Mouse (Mus musculus) myocyte (in vitro differentiated cells): ENCODE data around the gene Olfr266.

Experiments used
- CEBPB ChIP-seq: IDR thresholded peaks from 2 replicates; pipeline ENCODE4 v1.6.1; 2011; ENCODE audit warnings: mild to moderate bottlenecking, moderate library complexity; ENCODE audit not compliant: poor library complexity, insufficient read depth, severe bottlenecking
- E2F4 ChIP-seq: IDR thresholded peaks from one replicate; pipeline ENCODE4 v1.6.1; 2011; ENCODE audit warnings: mild to moderate bottlenecking, control low read depth, moderate library complexity; ENCODE audit not compliant: insufficient read depth
- POLR2A ChIP-seq: IDR thresholded peaks from one replicate; pipeline ENCODE4 v1.6.1; 2011; ENCODE audit warnings: low read depth, mild to moderate bottlenecking, control low read depth, moderate library complexity; ENCODE audit not compliant: insufficient read length
- REST ChIP-seq: IDR thresholded peaks from one replicate; pipeline ENCODE4 v1.6.1; 2011; ENCODE audit warnings: mild to moderate bottlenecking, control low read depth, moderate library complexity; ENCODE audit not compliant: insufficient read depth, insufficient read length
- TCF3 ChIP-seq: IDR thresholded peaks from one replicate; pipeline ENCODE4 v1.6.1; 2011; ENCODE audit warnings: low read depth, control low read depth; ENCODE audit not compliant: insufficient read length
- USF1 ChIP-seq: IDR thresholded peaks from one replicate; pipeline ENCODE4 v1.6.1; 2011; ENCODE audit warnings: low read depth, mild to moderate bottlenecking, control low read depth, moderate library complexity

DNA sequence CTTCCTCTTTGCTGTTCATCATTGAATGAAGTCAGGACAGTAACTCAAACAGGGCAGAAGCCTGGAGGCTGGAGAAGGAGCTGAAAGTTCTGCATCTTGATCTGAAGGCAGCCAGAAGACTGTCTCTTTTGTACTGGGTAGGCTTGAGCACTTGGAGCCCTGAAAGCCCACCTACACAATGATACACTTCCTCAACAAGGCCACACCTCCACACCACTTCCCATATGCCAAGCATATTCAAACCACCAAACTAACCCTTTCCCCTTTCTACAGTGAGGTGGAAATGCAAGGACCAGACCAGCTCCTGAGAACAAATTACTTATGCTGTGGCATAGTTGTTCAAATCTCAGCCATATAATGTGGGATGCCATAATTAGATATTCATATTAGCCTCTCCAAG is 46.8 kb upstream of the Olfr266 start:
- TF ChIP-seq TCF3 (no peak), E2F4 (no peak), POLR2A (no peak), USF1 (no peak), CEBPB (no peak), REST (no peak)
